Mouse (Mus musculus): ENCODE measurements at regions not wholly inside any gene's neighbourhood (a gene's known extent, or its start where the extent isn't known, plus 50 kb on each side); places are given as distances from the start of the nearest gene placed in this dataset.

DNA sequence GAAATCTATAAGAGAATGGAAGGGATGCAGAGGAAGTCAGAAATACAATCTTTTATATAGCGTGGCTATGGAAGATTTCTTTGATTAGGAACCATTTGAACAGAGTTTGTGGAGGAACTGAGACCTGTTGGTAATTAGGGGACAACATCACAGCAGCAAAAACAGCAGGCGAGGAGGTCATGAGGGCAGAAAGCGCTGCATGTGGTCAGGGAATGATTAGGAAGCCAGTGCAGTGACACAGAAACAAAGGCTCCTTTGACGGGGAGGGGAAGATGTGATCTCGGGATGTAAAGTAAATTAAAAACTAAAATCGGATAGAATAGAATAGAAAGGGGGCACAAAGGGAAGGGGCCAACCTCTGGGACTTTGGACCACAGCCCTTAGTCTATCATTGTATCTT lies 199.6 kb upstream of the Noct start:
- peak; percentile 37 for DNase-seq (ENCODE audit: low spot score)

DNA sequence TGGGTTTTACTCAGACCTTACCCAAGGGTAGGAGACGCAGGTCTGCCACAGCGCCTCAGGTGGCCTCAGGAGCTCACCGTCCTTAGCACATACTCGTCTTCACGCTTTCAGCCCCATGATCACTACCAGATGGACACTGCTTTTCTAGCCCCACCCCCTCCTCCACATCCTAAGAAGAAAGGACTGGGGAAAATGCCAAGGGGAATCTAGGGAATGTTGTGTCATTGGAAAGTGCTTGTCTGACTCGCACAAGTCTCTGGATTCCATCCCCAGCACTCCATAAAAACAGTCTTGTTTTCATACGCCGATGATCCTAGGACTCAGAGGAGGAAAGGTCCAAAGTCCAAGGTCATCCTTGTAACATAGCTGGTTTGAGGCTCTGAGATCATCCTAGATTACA lies 192.4 kb upstream of the Noct start:
- DNase-seq (ENCODE audit: low spot score): peak; percentile 65

DNA sequence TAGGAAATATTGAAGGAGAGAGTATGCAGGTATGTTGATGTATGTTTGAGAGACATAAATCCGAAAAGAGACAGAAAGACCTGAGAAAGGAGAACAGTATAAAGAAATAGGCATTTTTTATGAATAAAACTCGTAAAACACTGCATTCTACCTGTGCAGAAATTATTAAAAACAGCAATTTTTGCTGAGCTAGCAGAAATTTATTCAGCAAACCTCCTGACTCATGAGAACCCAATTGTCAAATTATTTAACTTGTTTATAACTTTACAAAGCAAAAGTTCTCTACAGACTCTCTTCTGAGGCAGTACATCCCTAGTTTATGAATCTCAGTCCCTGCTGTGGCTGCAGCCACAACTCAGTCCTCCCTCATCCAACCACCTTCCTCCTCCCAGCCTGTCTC lies 191.0 kb upstream of the Noct start:
- DNase-seq (ENCODE audit: low spot score): no peak

DNA sequence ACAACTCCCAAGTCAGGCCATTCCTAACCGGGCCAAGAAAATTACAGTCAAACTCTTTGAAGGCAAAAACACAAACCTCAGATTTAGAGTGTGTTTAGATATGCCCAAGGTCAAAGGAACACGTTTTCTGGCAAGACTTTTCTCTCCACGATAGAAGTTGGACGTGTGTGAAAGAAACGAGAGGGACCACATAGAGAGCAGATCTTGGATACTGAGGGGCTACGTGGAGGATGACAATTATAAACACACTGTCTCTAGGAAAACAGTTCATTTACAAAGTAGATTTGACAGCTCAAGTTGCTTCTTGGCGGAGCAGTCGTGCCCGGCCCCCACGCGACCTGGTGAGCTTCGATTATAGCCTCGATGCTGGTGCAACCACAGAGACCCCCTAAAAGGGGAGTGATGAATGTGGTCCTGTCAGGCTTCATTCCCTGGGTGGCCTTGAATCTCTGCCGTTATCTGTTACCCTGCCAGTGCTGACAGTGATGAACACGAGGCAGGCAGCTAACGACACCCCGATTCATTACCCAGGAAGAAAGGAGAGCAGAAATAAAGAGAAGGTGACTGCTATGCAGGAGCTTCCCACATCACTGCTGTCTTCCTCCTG lies 187.4 kb upstream of the Noct start:
- DNase-seq (ENCODE audit: low spot score): no peak

DNA sequence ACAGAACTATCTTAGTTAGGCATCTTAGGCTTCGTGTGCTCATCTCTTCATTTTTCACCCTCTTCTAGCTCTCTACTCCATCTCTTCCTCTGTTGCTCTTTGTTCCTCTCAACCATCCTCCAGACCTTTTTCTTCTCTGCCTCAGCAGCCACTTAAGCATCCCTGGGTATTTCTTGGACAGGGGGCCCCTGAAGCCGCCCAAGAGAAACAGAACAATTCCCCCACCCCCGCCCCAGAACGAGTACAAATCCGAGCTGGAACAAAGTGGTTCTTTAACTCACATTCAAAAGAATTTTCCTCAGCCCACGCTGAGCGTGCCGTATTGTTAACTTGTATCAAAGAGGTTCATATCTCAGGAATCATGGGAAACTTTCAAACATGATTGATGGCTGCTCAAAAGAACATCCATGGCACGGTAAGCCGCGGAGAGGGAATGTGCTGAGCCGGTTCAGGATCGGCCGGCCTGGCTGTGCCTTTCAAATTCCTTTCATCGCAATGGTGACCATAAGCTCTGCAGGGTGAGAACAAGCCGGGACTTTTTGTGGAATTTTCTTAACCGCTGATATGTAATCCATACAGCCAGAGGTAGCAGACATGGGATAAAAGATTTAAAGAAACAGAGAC lies 181.9 kb upstream of the Noct start:
- no peak for DNase-seq (ENCODE audit: low spot score)

DNA sequence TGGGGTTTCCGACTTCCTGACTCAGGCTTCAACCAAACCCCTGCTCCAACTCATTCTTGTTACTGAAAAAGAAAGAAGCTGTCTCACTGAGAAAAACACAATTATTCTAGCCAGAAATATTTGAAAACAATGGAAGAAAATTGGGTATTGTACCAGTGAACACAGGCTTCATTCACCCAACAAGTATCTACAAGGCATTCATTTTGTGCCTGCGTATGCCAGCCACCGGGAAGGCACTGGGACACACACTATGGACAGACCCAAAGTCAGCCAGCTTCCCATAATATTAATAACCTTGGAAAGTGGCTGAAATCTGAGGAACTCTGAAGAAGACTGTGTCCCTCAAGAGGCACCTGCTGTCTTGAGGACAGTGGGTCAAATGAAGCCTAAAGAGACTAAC lies 175.5 kb upstream of the Noct start:
- no peak for DNase-seq (ENCODE audit: low spot score)

DNA sequence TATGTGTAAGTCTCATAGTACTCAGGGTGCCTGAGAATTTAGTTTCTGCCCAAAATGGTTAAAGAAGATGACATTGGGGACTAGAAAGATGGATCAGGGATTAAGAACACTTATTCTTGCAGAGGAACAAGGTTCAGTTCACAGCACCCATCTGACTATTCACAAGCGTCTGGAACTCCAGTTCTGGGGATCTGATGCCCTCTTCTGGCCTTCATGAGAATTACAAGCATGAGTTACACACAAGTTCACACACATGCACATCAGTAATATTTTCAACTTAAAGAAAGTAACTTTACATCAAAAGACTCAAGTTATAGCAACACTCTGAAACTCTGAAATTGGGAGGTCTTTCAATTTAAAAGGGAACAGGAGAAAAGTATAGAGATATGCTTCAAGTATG lies 174.1 kb upstream of the Noct start:
- DNase-seq (ENCODE audit: low spot score): no peak

DNA sequence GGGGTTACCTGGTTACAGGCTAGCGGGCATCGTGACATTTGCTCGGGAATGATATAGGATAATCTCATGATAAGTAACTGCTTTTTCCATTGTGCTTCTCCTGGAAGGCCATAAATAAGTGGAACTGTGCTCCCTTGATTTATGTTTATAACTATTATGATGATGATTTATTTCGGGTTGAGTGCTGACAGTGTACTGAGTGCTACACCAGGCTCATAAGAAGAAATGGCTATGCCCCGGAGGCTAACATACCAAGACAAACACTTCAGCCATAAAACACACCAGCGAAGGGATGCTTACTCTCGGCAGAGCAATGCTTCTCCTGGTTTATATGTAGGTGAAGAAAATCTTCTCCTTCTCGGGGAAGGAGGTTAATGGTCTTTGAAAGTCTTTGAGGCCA lies 169.2 kb upstream of the Noct start:
- DNase-seq (ENCODE audit: low spot score): no peak

DNA sequence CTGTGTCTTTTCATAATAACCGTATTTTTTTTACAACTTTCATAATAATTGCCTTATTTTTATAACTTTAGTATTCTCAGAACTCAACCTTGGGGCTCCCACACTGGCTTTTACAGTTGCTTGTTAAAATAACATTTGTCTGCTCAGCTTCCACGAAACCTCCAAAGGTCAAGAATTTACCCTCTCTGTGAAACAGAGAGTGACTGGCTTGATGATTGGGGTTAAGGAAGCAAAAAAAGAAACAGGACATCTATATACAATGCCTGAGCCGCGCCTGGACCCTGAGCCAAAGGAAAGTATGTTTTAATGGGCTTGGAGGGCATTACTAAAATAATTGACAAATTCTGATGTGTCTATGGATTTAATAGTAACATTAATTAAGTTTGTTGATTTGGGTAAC lies 160.0 kb upstream of the Noct start:
- peak; percentile 53 for DNase-seq (ENCODE audit: low spot score)

DNA sequence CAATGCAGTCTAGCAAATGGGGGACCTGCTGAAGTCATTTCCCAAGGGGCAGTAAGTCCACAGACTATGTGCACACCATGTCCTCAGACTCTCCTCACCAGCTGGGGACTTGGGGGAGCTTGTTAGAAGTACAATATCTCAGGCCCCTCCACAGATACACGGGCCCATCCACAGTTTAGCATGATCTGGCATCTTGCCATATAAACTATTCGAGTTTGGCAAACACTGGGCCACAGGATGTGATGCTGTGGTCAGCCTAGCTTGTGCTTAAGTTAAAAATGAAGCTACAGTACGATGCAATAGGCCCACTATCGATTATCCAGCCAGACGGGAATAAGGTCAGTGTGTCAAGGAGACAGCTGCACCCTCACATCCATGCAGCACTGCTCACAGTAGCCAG lies 157.9 kb upstream of the Noct start:
- no peak for DNase-seq (ENCODE audit: low spot score)

DNA sequence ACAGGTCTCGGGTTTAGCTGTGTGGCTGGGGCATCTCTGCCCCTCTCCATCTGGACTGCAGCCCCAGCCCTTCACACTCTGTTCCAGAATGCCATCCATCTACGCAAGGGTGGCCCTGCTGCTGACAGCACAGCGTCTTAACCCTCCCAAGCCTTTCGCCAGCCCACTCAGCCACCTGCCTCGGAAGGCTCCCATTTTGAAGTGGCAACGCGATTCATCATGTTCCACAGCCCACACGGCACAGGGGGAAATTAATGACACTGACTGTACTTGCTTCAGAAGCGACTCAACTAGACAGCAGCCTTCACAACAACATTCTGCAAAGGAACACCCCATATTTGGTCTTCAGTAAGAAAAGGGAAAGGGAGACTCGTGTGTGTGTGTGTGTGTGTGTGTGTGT lies 151.8 kb upstream of the Noct start:
- DNase-seq (ENCODE audit: low spot score): no peak

DNA sequence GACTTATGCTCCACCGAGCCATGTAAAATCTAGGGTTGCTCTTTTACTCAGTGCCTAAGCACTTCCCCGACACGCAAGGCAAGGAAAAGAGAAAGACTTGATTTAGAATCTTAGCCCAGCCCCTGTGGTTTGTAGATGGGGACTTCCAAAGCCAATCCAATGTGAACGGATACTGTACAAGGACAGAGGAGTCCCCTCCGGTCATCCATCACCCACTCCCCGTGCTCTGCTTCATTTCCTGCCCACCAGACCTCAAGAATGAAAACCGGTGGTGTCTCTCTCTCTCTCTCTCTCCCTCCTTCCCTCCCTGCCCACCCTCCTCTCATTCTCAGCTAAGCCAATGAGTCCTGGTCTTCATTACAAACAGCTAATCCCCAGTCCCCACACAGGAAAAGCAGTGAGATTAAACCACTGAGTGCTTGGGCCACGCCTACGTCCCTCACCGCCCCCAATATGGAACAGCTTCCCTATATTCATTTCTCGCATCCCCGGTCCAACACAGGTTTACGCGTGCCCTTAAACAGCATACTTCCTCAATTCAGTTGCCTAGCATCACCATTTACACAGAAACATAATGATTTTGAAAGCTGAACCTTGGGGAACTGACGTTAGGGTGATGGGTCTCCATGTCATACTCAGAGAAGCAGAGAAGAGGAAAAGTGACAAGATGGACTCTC lies 151.1 kb upstream of the Noct start:
- no peak for DNase-seq (ENCODE audit: low spot score)

DNA sequence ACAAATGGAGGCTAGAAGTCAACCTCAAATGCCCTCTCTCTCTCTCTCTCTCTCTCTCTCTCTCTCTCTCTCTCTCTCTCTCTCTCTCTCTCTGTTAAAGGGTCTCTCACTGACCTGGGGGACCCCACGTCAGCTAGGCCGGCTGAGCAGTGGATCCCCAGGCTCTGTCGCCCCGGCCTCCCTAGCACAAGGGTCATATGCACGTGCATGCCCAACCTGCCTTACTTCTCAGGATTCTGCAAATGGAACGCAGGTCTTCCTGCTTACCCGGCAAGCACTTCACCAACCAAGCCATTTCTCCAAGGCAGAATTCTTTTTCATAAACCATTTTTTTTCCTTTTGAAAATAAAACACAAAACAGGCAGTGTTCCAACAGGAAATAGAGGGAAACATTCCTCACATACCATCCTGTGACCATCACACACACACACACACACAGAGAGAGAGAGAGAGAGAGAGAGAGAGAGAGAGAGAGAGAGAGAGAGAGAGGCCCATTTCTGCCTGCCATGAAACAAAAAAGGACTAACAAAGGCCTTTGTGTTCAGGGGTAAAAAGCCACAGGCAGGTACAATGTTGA lies 150.4 kb upstream of the Noct start:
- DNase-seq (ENCODE audit: low spot score): no peak

DNA sequence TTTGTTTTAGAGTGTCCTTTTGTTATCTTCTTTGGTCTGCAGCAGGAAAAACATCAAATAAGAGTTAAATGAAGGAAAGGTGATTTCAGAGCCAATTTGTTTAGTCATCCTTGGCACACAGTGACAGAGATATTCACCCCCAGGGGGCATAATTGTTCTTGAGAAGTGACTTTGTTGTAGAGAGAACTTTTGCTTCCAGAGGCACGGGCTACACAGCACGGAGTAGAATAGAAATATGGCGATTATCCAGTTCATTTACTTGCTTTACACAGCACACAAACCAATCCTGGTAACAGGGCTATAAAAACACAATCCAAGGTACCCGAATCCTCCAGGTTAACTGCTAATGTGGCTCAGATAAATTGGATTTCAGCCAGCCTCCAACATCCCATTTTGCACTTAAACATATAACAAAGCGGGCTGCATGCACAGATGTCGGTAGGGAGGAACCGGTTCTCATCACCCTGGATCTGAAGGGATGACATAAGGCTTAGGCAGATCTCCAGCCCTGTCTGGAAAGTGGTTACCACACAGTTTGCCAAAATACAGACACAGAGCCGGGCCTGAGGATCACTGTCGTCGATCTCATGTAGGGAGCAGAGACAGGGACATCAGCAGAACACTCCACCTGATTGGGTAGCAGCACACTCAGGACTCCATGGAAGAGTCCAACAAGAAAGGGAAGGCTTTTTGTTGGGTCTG lies 148.9 kb upstream of the Noct start:
- no peak for DNase-seq (ENCODE audit: low spot score)

DNA sequence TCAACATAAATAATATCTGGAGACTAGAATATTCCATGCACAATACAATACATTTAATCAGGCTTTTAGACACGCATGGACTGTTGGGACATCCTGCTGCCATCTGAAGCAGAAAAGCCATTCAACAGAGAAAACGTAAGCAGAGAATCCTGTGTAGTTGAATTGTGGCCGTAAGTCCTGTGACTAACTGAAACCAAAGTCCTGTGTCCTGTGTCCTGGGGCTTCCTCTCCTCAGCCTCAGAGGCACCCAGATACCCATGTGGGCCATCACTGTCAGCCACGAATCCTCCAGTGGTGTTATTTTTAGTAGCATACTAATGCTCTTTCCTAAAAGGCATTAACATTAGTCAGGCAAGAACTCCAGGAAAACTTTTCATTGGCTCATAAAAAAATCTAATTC lies 145.8 kb upstream of the Noct start:
- DNase-seq (ENCODE audit: low spot score): no peak

DNA sequence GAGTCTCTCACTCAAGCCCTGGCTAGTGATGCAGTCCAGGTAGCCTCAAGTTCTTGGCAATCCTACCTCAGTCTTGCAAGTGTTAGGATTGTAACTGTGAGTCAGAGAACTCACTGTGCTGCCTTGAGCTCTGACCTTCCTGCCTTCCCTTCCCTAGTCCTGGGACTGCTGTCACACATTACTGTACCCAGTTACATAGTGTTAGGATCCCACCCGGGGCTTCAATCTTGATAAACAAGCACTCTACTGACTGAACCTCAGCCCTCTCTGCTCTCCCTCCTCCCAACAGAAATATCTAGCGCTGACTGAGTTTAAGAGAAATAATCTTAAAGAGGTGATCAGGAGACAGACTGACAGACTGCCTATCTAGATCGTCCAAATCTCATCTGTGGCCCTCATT lies 143.8 kb upstream of the Noct start:
- no peak for DNase-seq (ENCODE audit: low spot score)

DNA sequence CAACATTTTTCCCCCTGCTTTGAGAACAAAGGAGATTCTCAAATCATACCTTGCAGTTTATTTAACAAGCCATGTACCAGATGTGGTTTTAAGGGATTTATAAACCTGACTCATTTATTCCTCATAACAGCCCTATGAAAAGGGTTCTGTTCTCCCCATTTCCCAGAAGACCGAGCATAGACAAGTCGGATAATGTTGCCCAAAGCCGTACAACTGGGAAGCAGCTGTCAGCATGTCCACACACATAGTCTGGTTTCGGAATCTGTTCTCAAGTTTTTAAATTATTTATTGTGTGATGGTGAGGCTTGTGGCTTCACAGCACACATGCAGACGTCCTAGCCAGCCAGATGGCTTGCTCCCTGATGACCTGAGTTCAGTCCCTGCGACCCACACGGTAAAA lies 143.4 kb upstream of the Noct start:
- DNase-seq (ENCODE audit: low spot score): no peak

DNA sequence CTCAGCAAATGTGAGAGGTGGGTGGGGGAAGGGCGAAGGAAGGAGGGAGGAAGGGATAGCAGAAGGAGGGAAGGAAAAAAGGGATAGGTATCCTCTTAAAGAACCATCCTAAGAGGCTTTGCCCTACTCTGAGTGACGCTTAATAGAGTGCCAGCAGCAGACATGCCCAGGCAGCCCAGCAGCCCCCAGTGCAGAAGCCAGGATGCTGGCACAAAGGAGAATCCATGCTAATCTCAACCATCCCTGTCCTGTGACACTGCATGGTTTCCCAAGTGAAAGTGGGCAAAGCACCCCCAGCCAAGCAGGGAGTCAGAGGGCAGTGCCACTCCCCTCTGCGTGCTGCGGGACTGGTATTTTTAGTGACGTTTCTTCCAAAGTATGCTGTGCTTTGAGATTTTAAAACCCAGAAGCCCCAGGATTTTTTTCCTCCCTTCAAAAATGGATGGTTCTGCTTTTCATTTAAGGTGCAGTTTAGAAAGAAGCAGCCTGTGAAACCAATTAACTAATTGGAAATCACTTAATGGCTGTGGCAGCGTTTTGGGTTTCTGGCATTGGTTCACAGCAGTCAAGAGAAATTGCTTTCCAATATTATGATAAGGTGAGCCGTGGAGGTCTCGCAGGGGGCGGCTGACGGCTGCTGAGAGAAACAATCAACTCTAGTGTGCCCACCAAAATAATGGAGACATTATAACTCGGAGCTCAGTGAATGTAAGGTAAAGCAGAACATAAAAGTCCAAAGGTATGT lies 141.2 kb upstream of the Noct start:
- no peak for DNase-seq (ENCODE audit: low spot score)

DNA sequence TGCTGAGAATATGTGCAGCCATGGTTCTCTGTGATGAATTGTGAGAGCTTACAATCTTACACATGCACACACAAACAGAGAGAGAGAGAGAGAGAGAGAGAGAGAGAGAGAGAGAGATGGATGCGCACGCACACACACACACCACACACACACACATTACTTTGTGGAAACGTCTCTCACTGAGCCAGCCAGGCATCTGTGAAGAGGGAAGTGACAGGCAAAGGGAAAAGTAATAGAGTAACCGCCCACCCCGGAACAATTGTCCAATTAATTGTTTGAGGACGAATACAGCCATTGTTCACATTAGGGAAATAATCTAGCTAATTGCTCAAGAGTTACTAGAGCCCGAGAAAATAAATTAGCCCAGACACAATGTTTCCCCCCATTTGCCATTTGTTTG lies 140.7 kb upstream of the Noct start:
- no peak for DNase-seq (ENCODE audit: low spot score)

DNA sequence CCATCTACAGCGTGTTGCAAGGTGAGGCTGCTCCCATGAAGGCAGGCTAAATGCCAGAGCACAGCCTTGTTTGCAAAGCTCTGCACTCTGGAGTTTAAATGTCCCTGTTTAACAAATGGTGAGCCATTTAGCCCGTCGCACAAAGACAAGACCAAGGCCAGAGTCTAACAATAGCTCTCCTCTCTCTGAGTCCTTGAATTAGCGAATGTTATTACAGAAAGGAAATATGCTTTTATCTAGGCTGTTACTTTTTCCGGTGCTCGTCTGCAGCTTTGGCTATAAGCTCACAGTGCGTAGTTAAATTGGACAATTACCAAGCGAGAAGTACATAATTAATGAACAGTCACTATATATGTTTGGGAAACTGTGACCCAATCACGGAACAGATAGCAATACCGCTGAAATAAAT lies 137.8 kb upstream of the Noct start:
- DNase-seq (ENCODE audit: low spot score): no peak

DNA sequence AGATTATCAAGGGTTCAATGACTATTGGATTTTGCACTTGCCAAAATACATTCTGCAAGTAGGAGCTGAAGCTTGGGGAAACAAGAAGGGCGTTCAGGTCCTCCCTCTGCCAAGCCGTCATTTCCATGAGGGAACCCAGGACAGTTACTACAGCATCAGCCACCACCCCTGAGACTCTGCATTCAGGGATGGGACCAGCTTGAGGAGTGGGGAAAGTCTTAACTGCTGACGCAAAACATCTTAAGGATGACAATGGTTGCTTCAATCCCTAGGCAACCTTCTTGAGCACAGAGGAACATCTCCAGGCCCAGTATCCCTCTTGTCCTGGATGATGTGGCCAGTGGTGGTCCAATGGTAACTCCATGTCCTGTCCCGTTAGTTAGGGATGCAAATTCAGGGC lies 137.2 kb upstream of the Noct start:
- DNase-seq (ENCODE audit: low spot score): no peak

DNA sequence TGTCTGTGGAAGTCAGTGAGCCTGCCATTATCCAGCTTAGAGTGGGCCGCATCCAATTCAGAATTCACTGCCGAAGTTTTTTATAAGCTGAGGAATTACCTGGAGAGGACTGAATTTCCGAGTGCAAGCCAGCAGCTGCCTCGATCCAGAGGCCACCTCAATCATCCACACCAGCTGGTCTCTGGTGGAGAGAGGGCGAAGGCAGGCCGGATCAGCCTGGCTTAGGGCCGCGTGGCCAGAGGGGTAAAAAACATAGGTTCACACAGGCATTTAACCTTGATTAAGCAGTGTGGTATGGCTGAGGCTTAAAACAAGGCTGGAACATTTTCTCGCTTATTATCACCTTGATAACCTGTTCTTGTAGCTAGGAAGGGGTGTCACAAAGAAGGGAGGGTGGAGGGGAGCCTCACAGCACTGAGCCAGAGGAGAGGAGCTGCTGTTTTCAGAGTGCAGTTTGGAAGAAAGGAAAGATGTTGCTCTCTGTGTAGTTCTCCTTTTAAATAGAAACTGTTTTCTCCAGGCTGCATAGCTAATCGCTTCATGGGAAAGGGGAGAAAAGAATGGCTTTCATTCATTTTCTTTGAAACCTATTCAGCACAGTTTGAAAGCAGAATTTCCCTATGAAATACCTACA lies 135.1 kb upstream of the Noct start:
- no peak for DNase-seq (ENCODE audit: low spot score)

Data from embryo, embryonic 10.5 days (tissue).